10 mouse cellular contexts compared by ENCODE assay signal in the genomic region with DNA sequence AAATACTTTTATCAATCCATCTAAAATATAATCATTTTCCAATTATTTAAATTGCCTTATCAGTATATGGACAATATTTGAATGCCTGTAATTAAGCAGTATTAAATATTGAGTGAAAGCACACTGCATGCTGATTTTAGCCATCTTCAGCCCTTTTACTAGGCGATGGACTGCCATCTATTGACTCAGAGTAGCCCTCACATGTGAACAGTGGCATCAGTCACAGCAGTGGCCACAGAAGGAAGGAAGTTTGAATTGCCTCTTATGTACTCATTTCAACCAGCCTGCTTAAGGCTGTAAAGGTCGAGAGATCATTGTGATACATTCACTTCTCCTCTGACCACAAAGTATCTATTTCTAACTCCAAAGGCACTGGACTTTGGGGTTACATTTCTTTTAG.
DNase-seq lines count a peak whose midpoint lies in the region; ATAC-seq and TF ChIP-seq lines count a peak whose summit lies in the region.
"Had no signal": no experiment of that assay in that cellular context is flagged by ENCODE, and none has a peak within 500 bp of the region (broad histone marks: within the 10 kb centered on the region; RNA-seq: fewer than 3 reads in every experiment).

No protein-coding gene starts in this region.

- intact Hi-C loops in left cerebral cortex, postnatal 10 days (cut with DNase I): no loop called here

- TF ChIP-seq EP300 in heart, postnatal 0 days (IDR thresholded peaks at IDR 0.05; ENCODE audit: low read depth): no peak

- no peak overlapping the region for H3K9ac ChIP-seq in heart, postnatal 0 days (replicated peaks; ENCODE audit: low read depth, low read length)
- H3K9ac ChIP-seq in midbrain, postnatal 0 days (replicated peaks; ENCODE audit: low read length, poor library complexity, severe bottlenecking): no peak overlapping the region
- H3K9ac ChIP-seq: embryonic facial prominence, embryonic 15.5 days had no signal

- ATAC-seq in heart, postnatal 0 days (ENCODE audit: insufficient read depth, low read depth): no peak
- ATAC-seq in midbrain, postnatal 0 days (ENCODE audit: low FRiP score): no peak

- no peak overlapping the region for H3K4me3 ChIP-seq in heart, postnatal 0 days (ENCODE audit: low read depth, low read length)
- no peak overlapping the region for H3K4me3 ChIP-seq in heart, embryonic 10.5 days
- no peak overlapping the region for H3K4me3 ChIP-seq in midbrain, postnatal 0 days (ENCODE audit: low read depth, low read length)
- no peak overlapping the region for H3K4me3 ChIP-seq in midbrain, embryonic 10.5 days
- H3K4me3 ChIP-seq: embryonic facial prominence, embryonic 15.5 days had no signal

- 51% methylated on average over 2 of the region's 2 CpGs for WGBS in heart, postnatal 0 days
- WGBS in heart, embryonic 10.5 days: 63% methylated on average over 2 of the region's 2 CpGs
- WGBS in midbrain, postnatal 0 days: 33% methylated on average over 2 of the region's 2 CpGs
- 46% methylated on average over 2 of the region's 2 CpGs for WGBS in midbrain, embryonic 10.5 days

- H3K4me2 ChIP-seq in heart, postnatal 0 days (ENCODE audit: low read depth, low read length): no peak overlapping the region
- H3K4me2 ChIP-seq in midbrain, postnatal 0 days (ENCODE audit: low read depth, low read length, poor library complexity, severe bottlenecking): no peak overlapping the region
- H3K4me2 ChIP-seq: embryonic facial prominence, embryonic 15.5 days had no signal

- no peaks in the 10 kb centered on the region for H3K27me3 ChIP-seq in heart, postnatal 0 days (ENCODE audit: control insufficient read depth, insufficient read depth, low read length)
- H3K27me3 ChIP-seq in heart, embryonic 10.5 days (ENCODE audit: insufficient read depth, poor library complexity, severe bottlenecking): no peaks in the 10 kb centered on the region
- H3K27me3 ChIP-seq in midbrain, postnatal 0 days (ENCODE audit: insufficient read depth, low read length): 0 out of 2 replicates have a peak, but pooled peaks cover 5% of the 10 kb centered on the region
- H3K27me3 ChIP-seq in midbrain, embryonic 10.5 days (ENCODE audit: low read depth, poor library complexity, severe bottlenecking): peaks cover 25% of the 10 kb centered on the region
- no peaks in the 10 kb centered on the region for H3K27me3 ChIP-seq in splenic B cell, adult 2 months (ENCODE audit: control insufficient read depth, insufficient read depth, low read length, poor library complexity, severe bottlenecking)
- H3K27me3 ChIP-seq: embryonic facial prominence, embryonic 15.5 days had no signal

- H3K27ac ChIP-seq in heart, postnatal 0 days (ENCODE audit: low read depth): no peak overlapping the region
- H3K27ac ChIP-seq in heart, embryonic 10.5 days: no peak overlapping the region
- H3K27ac ChIP-seq in midbrain, postnatal 0 days (ENCODE audit: low read depth, low read length): no peak overlapping the region
- H3K27ac ChIP-seq in midbrain, embryonic 10.5 days (replicated peaks): no peak overlapping the region
- H3K27ac ChIP-seq: embryonic facial prominence, embryonic 15.5 days had no signal

- H3K4me1 ChIP-seq in heart, postnatal 0 days (ENCODE audit: control insufficient read depth, insufficient read depth): peaks cover 4% of the 10 kb centered on the region; the same call in 1 of the 2 replicates
- peaks cover 10% of the 10 kb centered on the region; the same call in 1 of the 2 replicates for H3K4me1 ChIP-seq in heart, embryonic 10.5 days
- H3K4me1 ChIP-seq in midbrain, postnatal 0 days (ENCODE audit: insufficient read depth, low read length): 0 out of 2 replicates have a peak, but pooled peaks cover 3% of the 10 kb centered on the region
- H3K4me1 ChIP-seq in midbrain, embryonic 10.5 days: peaks cover 31% of the 10 kb centered on the region

- H3K9me3 ChIP-seq in heart, postnatal 0 days (replicated peaks; ENCODE audit: control insufficient read depth, low read length): no peaks in the 10 kb centered on the region
- H3K9me3 ChIP-seq in heart, embryonic 10.5 days: no peaks in the 10 kb centered on the region
- H3K9me3 ChIP-seq in midbrain, postnatal 0 days (ENCODE audit: low read length): no peaks in the 10 kb centered on the region
- H3K9me3 ChIP-seq in midbrain, embryonic 10.5 days (replicated peaks): no peaks in the 10 kb centered on the region
- H3K9me3 ChIP-seq: embryonic facial prominence, embryonic 15.5 days had no signal

- no peak for DNase-seq in heart, postnatal 0 days (ENCODE audit: low spot score)
- no peak for DNase-seq in heart, embryonic 10.5 days (ENCODE audit: low spot score)
- peak; percentile 57 for DNase-seq in midbrain, postnatal 0 days (ENCODE audit: low spot score)
- no peak for DNase-seq in midbrain, embryonic 10.5 days (ENCODE audit: low spot score)
- peak; percentile 44 for DNase-seq in embryo, embryonic 10.5 days (ENCODE audit: low spot score)
- peak; percentile 88 for DNase-seq in splenic B cell, adult 2 months (ENCODE audit: low read depth, low spot score)
- no peak for DNase-seq in adrenal gland, adult 18-20 months (ENCODE audit: low spot score in 2 of 2)
- DNase-seq in left cerebral cortex, postnatal 10 days (ENCODE audit: extremely low spot score in 1 of 2, low spot score in 2 of 2): no peak
- DNase-seq: thymus, adult 18-20 months had no signal

- TF ChIP-seq CTCF in heart, postnatal 0 days (IDR thresholded peaks at IDR 0.05; ENCODE audit: low read depth): peak; percentile 61
- TF ChIP-seq CTCF in midbrain, postnatal 0 days (IDR thresholded peaks at IDR 0.05): peak; percentile 76

- no peaks in the 10 kb centered on the region for H3K36me3 ChIP-seq in heart, postnatal 0 days (replicated peaks; ENCODE audit: control insufficient read depth, insufficient read depth, low read length)
- no peaks in the 10 kb centered on the region for H3K36me3 ChIP-seq in heart, embryonic 10.5 days
- H3K36me3 ChIP-seq in midbrain, postnatal 0 days (ENCODE audit: insufficient read depth, low read length): no peaks in the 10 kb centered on the region
- H3K36me3 ChIP-seq in midbrain, embryonic 10.5 days: no peaks in the 10 kb centered on the region
- no peaks in the 10 kb centered on the region for H3K36me3 ChIP-seq in splenic B cell, adult 2 months (ENCODE audit: control insufficient read depth, insufficient read depth, low read length, poor library complexity, severe bottlenecking)
- H3K36me3 ChIP-seq: embryonic facial prominence, embryonic 15.5 days had no signal

Comparison
In these comparisons a context has a peak if more than half of its experiments do, and no peak if none do; other contexts are left out.
1. DNase-seq: peak in midbrain, postnatal 0 days (single experiment), embryo, embryonic 10.5 days (single experiment) and splenic B cell, adult 2 months (single experiment); none in heart, postnatal 0 days (single experiment), heart, embryonic 10.5 days (single experiment), midbrain, embryonic 10.5 days (single experiment), adrenal gland, adult 18-20 months (0 of 2) and left cerebral cortex, postnatal 10 days (0 of 2).